Mouse (Mus musculus) WW6 (cell line): ENCODE measurements around the gene Prkar1a.

Source experiments
- DNase-seq: peaks from one replicate; pipeline ENCODE4 v3.0.0-alpha.2; 2013; ENCODE audit warnings: low read depth, low spot score

Prkar1a gene

DNA sequence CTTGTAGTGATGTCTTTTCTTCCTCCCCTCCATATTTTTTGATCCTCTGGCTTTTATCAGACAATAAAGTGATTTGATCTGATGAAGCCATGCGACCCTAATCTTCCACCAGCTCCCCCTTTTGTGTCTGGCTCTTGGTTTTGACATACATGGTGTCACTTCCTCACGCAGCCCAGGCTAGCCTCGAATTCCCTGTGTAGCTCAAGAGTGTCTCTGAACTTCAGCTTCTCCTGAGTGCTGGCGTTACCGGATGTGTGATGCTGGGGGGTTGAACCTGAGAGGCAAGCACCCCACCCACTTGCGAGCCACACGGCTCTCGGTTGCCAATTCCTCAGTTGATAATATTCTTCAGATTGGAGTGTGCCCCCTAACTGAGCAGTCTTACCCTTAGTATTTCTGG is 23.2 kb downstream of the Prkar1a start:
- DNase-seq: no peak

DNA sequence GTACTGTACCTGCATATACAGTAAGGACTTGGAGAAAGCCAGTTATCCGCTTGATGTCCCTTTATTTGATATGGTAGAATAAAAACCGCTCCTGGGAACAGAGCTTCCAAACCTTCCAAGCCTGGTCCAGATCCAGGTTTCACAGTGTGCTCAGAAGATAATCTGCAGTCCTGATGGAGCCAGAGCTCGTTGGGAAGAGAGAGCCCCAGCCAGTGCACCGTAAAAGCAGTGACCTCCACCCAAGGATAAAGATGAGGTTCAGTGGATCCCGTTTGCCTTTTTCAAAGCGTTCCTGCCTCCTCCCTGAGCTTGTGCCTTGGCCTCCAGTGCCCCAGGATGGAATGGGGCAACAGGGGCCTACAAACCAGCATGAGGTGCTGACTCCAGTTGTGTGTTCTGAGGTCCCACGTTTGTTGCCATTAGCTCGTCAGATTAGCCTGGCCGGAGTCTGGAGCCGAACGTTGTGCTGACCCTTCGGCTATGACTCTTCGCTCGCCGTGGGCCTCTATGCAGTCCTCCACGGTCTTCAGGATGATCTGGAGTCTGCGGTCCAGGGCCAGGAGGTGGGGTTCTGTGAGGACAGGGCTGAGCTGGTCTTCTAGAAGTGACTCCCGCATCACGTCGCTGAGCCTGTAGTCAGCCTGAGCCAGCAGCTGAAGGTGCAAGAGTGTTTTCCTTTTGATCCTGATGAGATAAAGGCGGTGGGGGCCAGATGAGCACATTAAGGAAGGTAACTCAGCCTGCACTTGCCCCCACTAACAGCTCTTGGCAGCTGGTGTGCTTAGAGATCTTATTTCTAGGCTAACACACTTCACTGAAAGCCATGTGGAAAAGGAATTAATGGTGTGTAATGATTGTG is 23.9 kb downstream of the Prkar1a start:
- no peak for DNase-seq

GRCm38 (mm10) chr11:109673741-109674140 is 24.5 kb downstream of the Prkar1a start:
- DNase-seq: no peak

DNA sequence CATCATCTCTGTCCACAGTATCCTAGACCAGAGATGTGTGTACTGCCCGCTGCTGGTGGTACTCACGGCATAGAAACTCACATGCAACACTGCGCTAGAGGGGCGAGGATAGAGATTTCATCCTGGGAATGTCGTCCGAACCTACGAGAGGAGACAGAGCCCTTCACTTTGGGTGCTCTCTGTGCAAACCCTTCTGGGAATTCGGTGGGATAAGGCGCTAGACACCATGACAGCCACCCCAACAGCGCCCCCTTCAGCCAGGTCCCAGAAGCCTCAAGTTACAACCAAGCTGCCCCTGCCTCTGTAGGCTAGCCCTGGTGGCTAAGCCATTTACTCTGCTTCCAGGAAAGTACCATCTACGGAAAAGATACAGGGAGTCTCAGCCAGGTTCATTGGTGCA is 25.3 kb downstream of the Prkar1a start:
- DNase-seq: no peak

DNA sequence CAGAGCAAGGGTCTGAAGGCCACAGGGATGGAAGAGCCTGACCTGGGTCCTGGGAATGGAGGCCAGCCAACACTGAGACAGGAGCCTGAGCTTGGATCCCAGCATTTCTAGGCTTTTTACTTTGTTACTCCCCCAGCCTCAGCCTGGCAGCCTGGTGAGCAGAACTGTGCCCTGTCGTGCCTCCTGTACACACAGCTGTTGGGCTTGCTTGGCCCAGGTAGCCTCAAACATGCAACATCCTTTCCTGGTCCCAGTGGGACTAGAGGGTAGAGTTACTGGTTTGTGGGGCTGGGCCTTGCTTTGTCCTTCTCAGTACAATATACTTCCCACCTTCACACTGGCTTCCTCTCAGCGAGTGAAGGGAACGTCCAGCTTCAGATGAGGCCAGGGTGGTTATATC is 26.0 kb downstream of the Prkar1a start:
- no peak for DNase-seq

DNA sequence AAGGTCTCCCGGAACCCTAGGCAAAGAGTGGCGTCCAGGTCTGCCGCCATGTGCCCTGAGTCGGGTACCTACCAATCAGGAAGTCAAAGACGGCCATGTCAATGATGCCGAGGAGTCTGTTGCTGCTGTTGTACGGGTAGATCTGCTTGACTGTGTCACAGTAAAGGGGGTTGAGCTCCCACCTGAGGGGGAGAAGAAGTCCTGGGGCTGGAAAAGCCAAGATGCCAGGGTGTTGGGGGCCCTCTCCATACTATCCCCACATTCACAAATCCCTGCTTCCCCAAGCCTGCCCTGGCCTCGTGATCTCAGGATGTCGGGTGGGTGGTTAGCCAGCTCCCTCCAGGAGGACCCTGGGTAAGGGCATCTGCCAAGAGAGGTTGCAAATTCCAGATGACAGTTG is 26.6 kb downstream of the Prkar1a start:
- DNase-seq: no peak

DNA sequence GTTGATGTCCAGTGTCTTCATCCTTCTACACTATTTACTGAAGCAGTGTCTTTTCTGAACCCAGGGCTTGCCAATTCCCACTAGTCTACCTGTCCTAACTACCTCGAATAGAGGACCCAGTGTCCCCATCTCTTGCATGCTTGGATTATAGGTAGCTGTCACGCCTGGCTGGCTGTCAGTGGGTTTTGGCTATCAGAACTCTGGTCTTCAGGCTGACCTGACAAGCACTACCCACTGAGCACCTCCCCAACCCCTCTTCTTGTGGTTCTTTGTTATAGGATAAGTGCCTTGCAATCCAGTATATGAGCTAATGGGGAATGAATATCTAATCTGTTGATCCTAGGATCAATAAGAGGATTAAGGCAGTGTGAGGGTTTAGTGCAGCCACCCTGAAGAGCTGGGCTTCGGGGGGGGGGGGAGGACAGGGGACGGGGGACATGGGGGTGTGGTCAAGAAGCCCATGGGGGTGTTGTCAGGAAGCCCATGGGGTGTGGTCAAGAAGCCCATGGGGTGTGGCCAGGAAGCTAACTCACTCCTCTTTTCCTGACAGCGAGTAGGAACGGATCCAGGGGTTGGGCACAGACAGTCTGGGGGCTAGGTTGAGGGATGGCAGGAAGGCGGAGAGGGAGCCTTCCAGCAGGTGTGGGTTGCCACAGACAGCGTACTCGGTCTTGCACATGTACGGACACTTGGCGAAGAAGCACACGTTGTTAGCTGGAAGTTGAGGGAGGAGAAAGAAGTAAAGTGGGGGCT is 27.6 kb downstream of the Prkar1a start:
- DNase-seq: no peak

DNA sequence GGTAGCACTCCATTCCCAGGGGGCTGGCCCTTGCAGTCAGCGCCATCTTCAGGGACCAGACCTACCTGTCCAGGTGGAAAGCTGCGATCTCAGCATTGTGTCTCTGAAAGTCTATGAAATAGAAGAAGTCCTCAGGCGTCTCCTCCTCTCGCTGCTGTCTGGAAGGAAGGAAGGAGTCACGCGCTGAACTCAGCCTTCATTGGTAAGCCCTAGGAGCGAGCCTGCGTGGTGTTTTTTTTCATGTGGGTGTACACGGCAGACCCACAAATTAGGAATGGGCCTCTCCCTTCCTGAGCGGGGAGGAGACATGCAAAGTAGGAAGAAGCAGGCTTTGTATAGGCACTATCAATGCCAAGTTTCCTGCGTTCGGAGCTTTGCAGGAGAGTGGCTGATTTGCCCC is 29.1 kb downstream of the Prkar1a start:
- DNase-seq: no peak

GRCm38 (mm10) chr11:109680934-109681333 is 31.7 kb downstream of the Prkar1a start:
- no peak for DNase-seq

DNA sequence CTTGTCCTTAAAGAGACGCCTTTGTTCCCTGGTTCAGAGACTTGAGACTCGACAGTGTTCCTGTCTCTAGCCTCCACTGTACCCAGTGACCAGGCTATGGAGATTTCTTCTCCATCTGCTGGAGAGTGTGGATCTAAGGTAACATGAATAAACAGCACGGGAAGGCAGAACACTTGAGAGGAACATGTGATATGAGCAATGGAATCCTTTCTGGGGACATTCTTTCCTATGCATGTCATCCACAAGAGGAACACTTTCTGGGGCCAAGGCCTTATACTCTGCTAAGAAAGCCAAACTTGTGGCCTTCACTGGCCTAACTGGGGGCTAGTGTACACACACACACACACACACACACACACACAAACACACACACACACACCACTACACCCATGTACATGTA is 32.4 kb downstream of the Prkar1a start:
- no peak for DNase-seq

- no peak for DNase-seq
Observed at GRCm38 (mm10) chr11:109682221-109682620, 33.0 kb downstream of the Prkar1a start.

GRCm38 (mm10) chr11:109689539-109689938 is 40.3 kb downstream of the Prkar1a start:
- no peak for DNase-seq

- no peak for DNase-seq
Observed at GRCm38 (mm10) chr11:109692737-109693136, 43.5 kb downstream of the Prkar1a start.

DNA sequence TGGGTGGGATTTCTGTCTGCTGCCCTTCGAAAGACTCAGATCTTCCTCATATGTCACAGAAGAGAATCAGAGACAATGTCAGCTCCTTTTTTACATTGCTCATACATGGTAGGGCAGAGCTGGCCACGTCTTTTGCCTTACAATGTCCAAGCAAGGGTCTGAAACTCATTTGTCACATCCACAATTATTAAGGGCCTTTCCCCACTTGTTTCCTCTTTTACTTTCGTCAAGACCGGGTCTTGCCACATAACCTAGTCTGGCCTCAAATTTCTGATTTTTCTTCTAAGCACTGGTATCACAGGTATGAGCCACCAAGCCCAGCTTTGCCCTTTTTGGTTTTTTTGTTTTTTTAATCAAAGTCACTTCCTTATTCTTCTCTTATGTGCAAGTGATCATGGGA is 47.3 kb downstream of the Prkar1a start:
- no peak for DNase-seq

- DNase-seq: no peak
Observed at GRCm38 (mm10) chr11:109697089-109697643, 48.0 kb downstream of the Prkar1a start.

DNA sequence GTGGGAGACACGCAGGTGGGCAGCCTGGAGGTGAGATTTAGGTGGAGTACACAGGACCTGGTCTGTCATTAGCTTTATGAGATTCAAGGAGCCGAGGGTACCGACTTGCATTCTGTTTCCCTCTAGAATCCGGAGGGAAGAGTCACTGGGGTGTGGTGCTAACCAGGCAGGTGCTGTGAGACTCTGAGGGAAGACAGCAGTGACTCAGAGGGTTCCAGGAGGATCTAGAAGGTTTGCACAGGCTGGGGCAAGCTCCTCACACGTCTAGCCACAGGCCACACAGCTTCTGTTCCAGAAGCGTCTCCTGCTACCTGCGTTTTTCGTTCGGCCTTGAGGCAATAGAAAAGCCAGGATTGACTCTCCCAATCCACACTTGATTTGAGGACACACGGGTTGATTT is 49.5 kb downstream of the Prkar1a start:
- DNase-seq: no peak

- DNase-seq: no peak
Observed at GRCm38 (mm10) chr11:109699784-109700183, 50.6 kb downstream of the Prkar1a start.

GRCm38 (mm10) chr11:109700761-109701160 is 51.6 kb downstream of the Prkar1a start:
- DNase-seq: no peak

- no peak for DNase-seq
Observed at GRCm38 (mm10) chr11:109702031-109702815, 53.0 kb downstream of the Prkar1a start.

GRCm38 (mm10) chr11:109703845-109704244 is 54.6 kb downstream of the Prkar1a start:
- no peak for DNase-seq

GRCm38 (mm10) chr11:109704311-109705205 is 55.4 kb downstream of the Prkar1a start:
- DNase-seq: no peak
